Mouse (Mus musculus) thymus, adult 2 months (tissue): ENCODE data around the gene 2610028H24Rik.

ENCODE experiments used
- CTCF ChIP-seq: fragments of 200-500 bp; IDR thresholded peaks from 2 replicates; pipeline ENCODE4 v1.5.1; 2012; ENCODE audit warnings: mild to moderate bottlenecking, control low read depth, low read length, moderate library complexity, borderline replicate concordance; ENCODE audit not compliant: control insufficient read depth, poor library complexity, insufficient read depth; ENCODE audit errors: extremely low read depth
- POLR2A ChIP-seq: fragments of 200-500 bp; IDR thresholded peaks from 2 replicates; pipeline ENCODE4 v1.6.1; 2012; ENCODE audit warnings: mild to moderate bottlenecking, low read length, control low read depth, moderate library complexity; ENCODE audit not compliant: control insufficient read depth, poor library complexity, insufficient read depth; ENCODE audit errors: extremely low read depth

DNA sequence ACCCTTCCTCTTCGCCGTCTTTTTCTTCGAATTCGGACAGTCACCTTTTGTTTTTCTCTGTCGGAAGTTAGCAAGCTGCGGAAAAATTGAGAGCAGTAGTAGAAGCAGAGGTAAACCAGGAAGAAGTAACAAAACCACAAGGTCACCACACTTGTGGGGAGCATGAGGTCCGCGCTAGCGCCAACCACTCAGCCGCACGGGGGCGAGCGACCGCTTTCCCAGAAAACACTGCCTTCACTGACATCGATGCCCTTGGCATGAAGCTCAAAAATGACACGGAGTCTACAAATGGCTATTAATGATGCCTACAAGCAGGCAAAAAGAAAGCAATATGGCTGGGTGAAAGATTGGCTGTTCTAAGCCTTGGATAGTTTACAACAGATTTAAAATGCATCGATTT, 8.6 kb upstream of the 2610028H24Rik start, which contains the start of gene AC141477.1:
- TF ChIP-seq CTCF (no peak), POLR2A (no peak)
